Mouse (Mus musculus) spleen, adult 2 months (tissue): ENCODE data around the gene Mpp4.

ENCODE experiments used
- CTCF ChIP-seq: fragments of 200-500 bp; IDR thresholded peaks from 2 replicates; pipeline ENCODE4 v1.5.1; 2011; ENCODE audit warnings: mild to moderate bottlenecking, inconsistent platforms; ENCODE audit not compliant: insufficient read depth, insufficient read length, insufficient replicate concordance; ENCODE audit errors: extremely low read depth
- POLR2A ChIP-seq: fragments of 200-500 bp; IDR thresholded peaks from 2 replicates; pipeline ENCODE4 v1.6.1; 2011; ENCODE audit warnings: low read depth, low read length, inconsistent platforms

DNA sequence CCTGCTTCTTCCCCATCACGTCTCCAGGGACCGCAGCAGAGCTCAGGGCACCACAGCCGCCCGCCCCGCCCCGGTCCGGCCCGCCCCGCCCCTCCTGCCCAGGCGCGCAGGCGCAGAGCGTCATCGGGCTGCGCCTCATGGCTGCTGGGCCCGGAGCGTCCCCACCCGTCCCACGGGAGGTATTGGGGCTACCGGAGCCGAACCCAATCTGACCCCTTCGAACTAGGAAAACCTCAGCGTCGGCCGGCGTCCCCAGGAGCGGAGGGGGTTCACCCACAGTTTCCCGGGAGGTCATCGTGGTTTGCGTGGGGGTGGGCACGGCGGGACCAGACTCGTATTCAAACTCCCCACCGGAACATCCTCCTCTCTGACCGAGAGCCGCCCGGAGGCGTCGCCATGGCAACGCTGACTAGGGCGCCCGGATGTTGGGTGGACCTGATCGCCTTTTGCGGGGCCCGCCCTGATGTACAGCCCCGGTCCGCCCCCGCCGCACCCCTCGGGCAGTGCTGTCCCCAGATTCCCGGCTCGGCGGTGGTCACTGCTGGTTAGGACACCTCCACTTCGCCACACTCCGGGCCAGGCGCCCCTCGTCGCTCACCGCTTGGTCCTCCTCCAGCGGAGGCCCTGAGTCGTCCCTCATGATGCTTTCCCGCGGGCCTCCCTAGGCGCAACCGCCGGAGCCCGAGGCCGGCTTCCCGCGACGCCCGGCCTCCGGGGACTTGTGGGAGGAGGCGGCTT lies 43.3 kb downstream of the Mpp4 start, which contains the start of gene Tmem237:
- TF ChIP-seq CTCF (no peak), POLR2A (no peak)
